25 mouse cellular contexts compared by ENCODE assay signal in the genomic region with DNA sequence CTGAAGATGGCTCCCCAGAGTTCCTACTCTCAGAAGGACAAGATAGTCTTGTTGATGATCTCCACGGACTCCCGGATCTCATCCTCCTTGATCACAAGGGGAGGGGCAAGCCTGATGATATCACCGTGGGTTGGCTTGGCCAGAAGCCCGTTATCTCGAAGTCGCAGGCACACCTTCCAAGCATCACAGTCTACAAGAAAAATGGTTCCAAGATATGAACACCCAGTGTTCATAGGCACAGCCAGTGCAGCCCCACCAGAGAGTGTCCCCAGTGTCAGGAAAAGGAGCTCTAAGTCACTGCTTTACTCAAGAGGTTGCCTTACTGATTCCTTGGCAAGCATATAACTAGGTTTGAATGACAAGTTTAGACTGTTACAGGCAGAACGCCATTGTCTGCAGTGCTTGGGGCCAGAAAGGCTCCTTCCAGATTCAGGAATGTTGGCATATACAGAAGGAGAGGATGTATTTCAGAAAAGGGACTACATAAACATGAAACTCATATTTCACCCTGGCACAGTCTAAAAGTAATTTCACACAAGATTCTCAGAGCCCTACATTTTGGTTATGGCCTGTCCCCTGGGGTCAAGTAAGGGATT. TPM values are rescaled to one million over a fixed set of nuclear protein-coding genes. Genes with fewer than 3 reads are reported as not detected.
A peak's percentile ranks its signal among the peaks of the same experiment; 100 is the strongest.
DNase-seq lines count a peak whose midpoint lies in the region; ATAC-seq and TF ChIP-seq lines count a peak whose summit lies in the region.
"Had no signal": no experiment of that assay in that cellular context is flagged by ENCODE, and none has a peak within 500 bp of the region (broad histone marks: within the 10 kb centered on the region; RNA-seq: fewer than 3 reads in every experiment).

No protein-coding gene starts in this region.

- 81% methylated on average over 7 of the region's 7 CpGs for WGBS in liver, adult 2 months
- WGBS in liver, embryonic 16.5 days (ENCODE audit: insufficient replicate concordance) = 32% methylated on average over 7 of the region's 7 CpGs

- H3K9ac ChIP-seq in liver, adult 2 months (ENCODE audit: low read depth, low read length) = no peak overlapping the region
- H3K9ac ChIP-seq in liver, embryonic 16.5 days (ENCODE audit: low read depth, low read length) = no peak overlapping the region
- H3K9ac ChIP-seq: forebrain, embryonic 12.5 days; heart, embryonic 13.5 days; hindbrain, embryonic 12.5 days; midbrain, embryonic 15.5 days; neural tube, embryonic 12.5 days had no signal

- H3K4me2 ChIP-seq in liver, embryonic 16.5 days (ENCODE audit: low read depth, low read length) = no peak overlapping the region; the same call in 1 of the 2 replicates
- H3K4me2 ChIP-seq: forebrain, embryonic 12.5 days; heart, embryonic 13.5 days; hindbrain, embryonic 12.5 days; midbrain, embryonic 15.5 days; neural tube, embryonic 12.5 days had no signal

- H3K27me3 ChIP-seq in liver, adult 2 months (ENCODE audit: control insufficient read depth, insufficient read depth, low read length) = no peaks in the 10 kb centered on the region
- no peaks in the 10 kb centered on the region for H3K27me3 ChIP-seq in liver, embryonic 16.5 days (ENCODE audit: control insufficient read depth, insufficient read depth, low read depth, low read length)
- H3K27me3 ChIP-seq: forebrain, embryonic 12.5 days; hindbrain, embryonic 12.5 days; megakaryocyte, embryonic 14.5 days; midbrain, embryonic 15.5 days; neural tube, embryonic 12.5 days had no signal

- intact Hi-C loops in gastrocnemius, postnatal 14 days (cut with DNase I; ENCODE audit: low total_unique reads) = no loop called here

- no peaks in the 10 kb centered on the region for H3K79me2 ChIP-seq in liver, adult 2 months (ENCODE audit: control insufficient read depth, insufficient read depth, low read length)

- peaks cover 50% of the 10 kb centered on the region for H3K36me3 ChIP-seq in liver, adult 2 months (ENCODE audit: control insufficient read depth, insufficient read depth, low read length)
- peaks cover 22% of the 10 kb centered on the region for H3K36me3 ChIP-seq in liver, embryonic 16.5 days (ENCODE audit: control insufficient read depth, insufficient read depth)

- DNase-seq in gastrocnemius, adult 18-20 months (ENCODE audit: low spot score) = peak; percentile 73
- DNase-seq in gastrocnemius, postnatal 10 days = no peak
- peak; percentile 27 for DNase-seq in liver, adult 2 months (ENCODE audit: extremely low read depth, low read depth, low spot score)
- no peak for DNase-seq in cerebellum, postnatal 36 days
- DNase-seq in thymus, postnatal 25 days = no peak
- no peak for DNase-seq in gastrocnemius, postnatal 14 days
- DNase-seq: adrenal gland, postnatal 14 days; cerebellum, postnatal 10 days; embryo, embryonic 11 days; heart, adult 2 months; heart, postnatal 14 days; kidney, adult 18-20 months; kidney, postnatal 4 days; lung, adult 18-20 months had no signal

- no peaks in the 10 kb centered on the region for H3K4me1 ChIP-seq in liver, adult 2 months (ENCODE audit: control insufficient read depth, insufficient read depth, low read length)
- H3K4me1 ChIP-seq in liver, embryonic 16.5 days (ENCODE audit: control insufficient read depth, low read depth, low read length) = peaks cover 12% of the 10 kb centered on the region
- H3K4me1 ChIP-seq: forebrain, embryonic 12.5 days; hindbrain, embryonic 12.5 days; midbrain, embryonic 15.5 days; neural tube, embryonic 12.5 days had no signal

- ATAC-seq in common myeloid progenitor, adult 5-6 weeks (replicated peaks; ENCODE audit: low read depth, poor library complexity, severe bottlenecking) = 0 out of 2 replicates have a peak, but pooled peaks have one; percentile 8
- ATAC-seq in liver, embryonic 16.5 days (ENCODE audit: low read depth) = peak; percentile 87
- ATAC-seq: midbrain, embryonic 15.5 days had no signal

- no peak for TF ChIP-seq POLR2A in liver, adult 2 months (IDR thresholded peaks at IDR 0.05; ENCODE audit: extremely low read depth, insufficient read depth, low read length)

- no peaks in the 10 kb centered on the region for H3K9me3 ChIP-seq in liver, embryonic 16.5 days (replicated peaks; ENCODE audit: control insufficient read depth, low read length)
- H3K9me3 ChIP-seq: forebrain, embryonic 12.5 days; heart, embryonic 13.5 days; hindbrain, embryonic 12.5 days; megakaryocyte, embryonic 14.5 days; midbrain, embryonic 15.5 days; neural tube, embryonic 12.5 days had no signal

- no peak overlapping the region for H3K4me3 ChIP-seq in liver, adult 2 months (ENCODE audit: insufficient read depth, low read depth, low read length)
- no peak overlapping the region for H3K4me3 ChIP-seq in liver, embryonic 16.5 days (ENCODE audit: low read depth, low read length)
- H3K4me3 ChIP-seq: forebrain, embryonic 12.5 days; heart, adult 2 months; heart, embryonic 13.5 days; hindbrain, embryonic 12.5 days; megakaryocyte, embryonic 14.5 days; midbrain, embryonic 15.5 days; neural tube, embryonic 12.5 days had no signal

- no peak overlapping the region for H3K27ac ChIP-seq in liver, adult 2 months (replicated peaks; ENCODE audit: insufficient read depth, low read depth, low read length)
- peak overlapping the region; percentile 58 for H3K27ac ChIP-seq in liver, embryonic 16.5 days (ENCODE audit: low read length)
- H3K27ac ChIP-seq: forebrain, embryonic 12.5 days; heart, embryonic 13.5 days; hindbrain, embryonic 12.5 days; midbrain, embryonic 15.5 days; neural tube, embryonic 12.5 days had no signal

- TF ChIP-seq CTCF in liver, adult 2 months (IDR thresholded peaks at IDR 0.05; ENCODE audit: low read depth, low read length) = no peak

RNA-seq across cellular contexts. Expression of gene Oat, which starts 18.0 kb away (rescaled TPM):
- 100 to 1,000 TPM; 150 to 177 TPM for total RNA-seq in gastrocnemius, adult 18-20 months (2021)
- 10 to 100 TPM; 84.0 to 92.9 TPM for total RNA-seq in gastrocnemius, postnatal 10 days (2021)
- 115 and 117 TPM in 2 replicates for total RNA-seq in common myeloid progenitor, adult 5-6 weeks (2017)
- 1,118 and 1,626 TPM in 2 replicates for total RNA-seq in liver, adult 2 months (2014; rRNA removed)
- 1,069 and 1,820 TPM in 2 replicates for polyA plus RNA-seq in liver, adult 2 months (2012; rRNA removed)
- 58.0 and 59.7 TPM in 2 replicates for polyA plus RNA-seq in liver, embryonic 16.5 days (2015; fragmentation: Nextera tagmentation; extraction: Ambion mirVana)
- 100 to 1,000 TPM; 120 to 142 TPM for total RNA-seq in gastrocnemius, postnatal 14 days (2021)

RNA-seq across cellular contexts. Expression of gene Nkx1-2, which starts 41.2 kb away (rescaled TPM):
- total RNA-seq in gastrocnemius, adult 18-20 months (2021) = not detected
- total RNA-seq in gastrocnemius, postnatal 10 days (2021) = not detected
- under 0.01 TPM in 1 of 2 replicates, not detected in the other for total RNA-seq in common myeloid progenitor, adult 5-6 weeks (2017)
- not detected in 2 replicates for total RNA-seq in liver, adult 2 months (2014; rRNA removed)
- 0.04 TPM in 1 of 2 replicates, not detected in the other for polyA plus RNA-seq in liver, adult 2 months (2012; rRNA removed)
- not detected in 2 replicates for polyA plus RNA-seq in liver, embryonic 16.5 days (2015; fragmentation: Nextera tagmentation; extraction: Ambion mirVana)
- total RNA-seq in gastrocnemius, postnatal 14 days (2021) = not detected
- total RNA-seq: adrenal gland, postnatal 14 days; gastrocnemius, adult 8-10 months; heart, adult 2 months; heart, postnatal 14 days had no signal
- polyA plus RNA-seq: heart, adult 2 months; heart, embryonic 13.5 days; kidney, embryonic 16.5 days; stomach, embryonic 14.5 days had no signal

RNA-seq across cellular contexts. Expression of gene Lhpp, which starts 52.2 kb away (rescaled TPM):
- 10 to 100 TPM; 11.6 to 17.7 TPM for total RNA-seq in gastrocnemius, adult 18-20 months (2021)
- total RNA-seq in gastrocnemius, postnatal 10 days (2021) = 10 to 100 TPM in 1 of 2 experiments, 1 to 10 TPM in 1; 9.6 to 11.7 TPM
- 11.6 and 11.7 TPM in 2 replicates for total RNA-seq in common myeloid progenitor, adult 5-6 weeks (2017)
- total RNA-seq in liver, adult 2 months (2014; rRNA removed) = 55.4 and 60.2 TPM in 2 replicates
- 137 and 166 TPM in 2 replicates for polyA plus RNA-seq in liver, adult 2 months (2012; rRNA removed)
- 4.0 and 4.4 TPM in 2 replicates for polyA plus RNA-seq in liver, embryonic 16.5 days (2015; fragmentation: Nextera tagmentation; extraction: Ambion mirVana)
- 10 to 100 TPM; 10.5 to 12.9 TPM for total RNA-seq in gastrocnemius, postnatal 14 days (2021)

Comparison
In these comparisons a context has a peak if more than half of its experiments do, and no peak if none do; other contexts are left out.
1. DNase-seq: peak in gastrocnemius, adult 18-20 months (single experiment) and liver, adult 2 months (single experiment); none in gastrocnemius, postnatal 10 days (single experiment), cerebellum, postnatal 36 days (0 of 2), thymus, postnatal 25 days (single experiment) and gastrocnemius, postnatal 14 days (single experiment).